Mouse (Mus musculus): Measurements from ENCODE around the gene Olfr1387.
"Not testable (repeated sequence)": the region's sequence is repeated elsewhere in the genome, so short reads cannot be mapped to it uniquely, and the experiment has no call there.

The Olfr1387 gene

DNA sequence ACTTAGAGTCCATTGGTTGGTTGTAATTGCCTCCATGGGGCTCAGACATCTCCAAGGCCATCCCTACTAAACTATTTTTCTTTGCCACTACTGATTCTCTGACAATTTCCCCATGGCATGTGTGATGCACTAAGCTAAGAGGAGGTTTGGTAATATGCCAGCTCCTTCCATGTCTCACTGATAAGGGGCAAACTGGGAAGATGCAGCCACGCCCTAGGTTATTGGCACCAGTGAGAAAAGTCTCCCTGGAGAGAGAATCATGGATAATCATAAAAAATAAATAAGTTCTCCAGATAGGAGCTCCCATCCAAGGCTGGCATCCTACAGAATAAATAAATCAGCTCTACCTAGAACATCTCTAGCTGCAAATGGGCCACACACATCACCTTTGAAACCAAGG, at the start of gene Olfr1387:
Olfr1387 (plus strand) TSS at position 301 of the 400 bp plus-strand sequence.
- no peak for DNase-seq

DNA sequence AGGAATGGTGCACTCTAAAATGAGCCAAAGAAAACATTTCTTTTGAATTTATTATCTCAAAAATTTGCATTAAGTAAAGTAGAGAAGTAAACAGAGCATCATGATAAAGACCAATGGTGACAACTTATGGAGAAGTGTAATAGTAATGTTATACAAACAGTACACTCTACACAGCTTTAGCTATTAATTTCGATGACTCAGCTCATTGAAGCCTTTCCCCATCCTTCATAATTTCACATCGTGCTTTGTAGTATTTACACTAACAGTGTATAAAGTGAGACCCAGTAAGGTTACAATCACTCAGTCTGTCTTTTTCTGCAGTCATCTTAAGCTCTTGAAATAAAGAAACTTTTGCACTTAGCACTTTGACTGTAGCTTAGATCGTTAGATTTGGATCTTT, 48.4 kb upstream of the Olfr1387 start:
- no peak for DNase-seq

DNA sequence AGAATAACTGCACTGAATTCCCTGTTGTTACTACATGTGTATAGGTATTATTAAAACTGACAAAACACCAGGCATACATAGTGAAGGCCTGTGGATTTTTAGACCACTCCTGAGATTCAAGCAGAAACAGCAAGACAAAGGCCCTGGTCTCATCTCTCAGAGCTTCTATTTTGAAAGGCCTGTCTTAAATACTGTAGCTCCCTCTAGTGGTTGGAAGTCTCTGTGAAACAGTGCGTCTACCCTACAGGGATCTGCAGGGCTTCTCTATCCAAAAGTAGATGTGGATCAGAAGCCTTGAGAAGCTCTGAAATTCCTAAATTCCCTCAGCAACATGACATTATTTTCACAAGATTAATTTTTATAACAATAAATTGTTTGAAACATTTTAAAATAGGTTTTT, 44.6 kb upstream of the Olfr1387 start:
- no peak for DNase-seq

DNA sequence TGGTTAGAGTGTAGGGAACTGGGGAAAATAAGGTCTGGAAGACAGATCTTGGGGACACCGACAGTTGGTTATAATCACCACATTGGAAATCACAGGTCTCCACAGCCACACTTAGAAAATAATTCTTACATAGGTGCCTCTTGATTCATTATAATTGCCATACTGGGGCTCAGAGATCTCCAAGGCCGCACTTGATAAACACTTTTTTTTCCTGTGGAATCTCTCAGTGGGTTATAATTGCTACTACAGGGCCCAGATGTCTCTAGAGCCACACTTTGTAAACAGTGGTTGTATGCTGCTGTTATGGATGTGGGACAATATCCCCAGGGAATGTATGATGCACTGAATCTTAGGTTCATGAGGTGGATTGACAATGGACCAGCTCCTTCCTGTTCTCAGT, 32.4 kb upstream of the Olfr1387 start, which contains the start of gene Olfr1389:
Olfr1389 (plus strand) TSS at position 301 of the 400 bp plus-strand sequence.
- DNase-seq, result no peak

DNA sequence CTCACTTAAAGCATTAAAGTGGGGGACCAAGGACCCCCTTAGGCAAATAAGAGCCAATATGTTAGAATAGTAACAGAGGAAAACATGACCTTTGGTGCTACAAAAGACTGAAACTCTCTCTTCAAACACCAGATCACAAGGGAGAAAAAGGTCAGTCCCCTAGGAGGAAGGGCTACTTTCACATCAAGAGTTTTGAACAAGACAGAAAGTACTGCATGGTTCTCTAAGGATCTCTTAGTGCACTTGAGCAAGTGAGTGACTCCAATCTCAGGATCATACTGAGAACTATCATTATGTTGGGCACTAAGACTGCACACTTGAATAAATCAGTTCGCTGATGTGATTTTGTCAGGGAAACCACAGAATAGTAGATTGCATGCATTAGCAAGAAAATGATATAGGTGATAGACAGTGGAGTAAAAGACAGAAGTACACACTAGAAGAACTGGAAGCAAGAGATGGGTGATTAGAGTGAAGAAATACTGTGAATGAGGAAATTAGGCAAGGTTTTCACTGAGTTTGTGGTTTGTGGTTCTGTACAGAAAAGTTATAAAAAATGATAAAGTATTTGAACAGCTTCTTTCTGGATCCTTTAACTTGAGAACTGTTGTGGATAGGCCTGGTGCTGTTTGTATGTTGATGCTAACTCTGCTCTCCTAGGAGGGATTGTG, 29.8 kb upstream of the Olfr1387 start:
- DNase-seq, result no peak

DNA sequence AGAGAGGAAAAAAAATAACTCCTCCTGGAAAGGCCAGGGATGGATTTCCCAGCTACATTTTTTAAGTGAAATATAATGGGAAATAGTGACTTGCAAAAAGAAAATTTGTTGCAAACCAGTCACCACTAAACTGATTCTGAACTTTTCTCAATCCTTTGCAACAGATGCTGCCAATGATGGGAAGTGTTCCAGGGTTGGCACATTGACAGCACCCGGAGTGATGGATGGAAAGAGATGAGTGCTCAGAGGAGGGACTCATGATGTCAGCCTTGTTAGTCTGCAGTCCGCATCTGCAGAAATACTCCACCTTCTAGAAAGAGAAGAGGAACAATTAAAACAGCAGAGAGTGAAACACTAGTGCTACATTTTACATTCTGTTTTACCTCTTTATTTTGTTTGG, 25.5 kb upstream of the Olfr1387 start:
- DNase-seq, result no peak

DNA sequence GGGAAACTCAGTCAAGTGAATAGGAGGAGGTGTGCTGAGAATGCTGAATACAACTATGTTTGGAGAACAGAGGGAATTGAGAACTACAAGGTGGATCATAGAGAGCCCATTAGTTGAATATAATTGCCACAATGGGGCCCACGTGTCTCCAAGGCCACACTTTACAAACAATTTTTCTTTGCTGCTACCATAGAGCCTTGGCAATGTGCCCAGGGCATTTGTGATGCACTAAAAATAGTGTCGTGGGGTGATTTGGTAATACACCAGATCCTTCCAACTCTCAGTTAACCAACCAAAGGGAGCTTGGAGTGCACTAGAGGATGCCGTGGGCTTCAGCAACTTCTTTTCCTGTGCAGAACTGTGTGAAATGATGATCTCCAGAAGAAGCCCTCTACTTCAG, 18.7 kb upstream of the Olfr1387 start, which contains the start of gene Olfr1388:
Olfr1388 (plus strand) TSS at position 214 of the 400 bp plus-strand sequence.
- DNase-seq, result no peak

DNA sequence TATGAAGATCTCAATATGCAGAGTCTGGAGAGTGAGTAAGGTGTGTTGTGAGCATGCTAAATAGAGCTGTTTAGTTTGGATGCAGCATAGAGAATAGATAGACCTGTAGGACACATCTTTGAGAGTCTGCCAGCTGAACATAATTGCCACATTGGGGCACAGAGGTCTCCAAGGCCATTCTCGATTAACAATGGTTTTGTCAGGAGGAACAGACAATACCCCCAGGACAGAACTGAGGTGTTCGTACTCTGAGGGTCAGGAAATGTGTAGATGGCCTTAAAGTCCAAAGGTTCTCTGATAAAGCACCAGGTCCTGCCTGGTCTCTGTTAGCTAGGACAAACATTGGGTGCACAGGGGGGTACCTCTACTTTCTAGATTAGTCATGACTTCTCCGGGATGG, 9.6 kb downstream of the Olfr1387 start, which contains the start of gene Olfr1386:
Olfr1386 (plus strand) TSS at position 301 of the 400 bp plus-strand sequence.
- DNase-seq, result not testable (repeated sequence)

DNA sequence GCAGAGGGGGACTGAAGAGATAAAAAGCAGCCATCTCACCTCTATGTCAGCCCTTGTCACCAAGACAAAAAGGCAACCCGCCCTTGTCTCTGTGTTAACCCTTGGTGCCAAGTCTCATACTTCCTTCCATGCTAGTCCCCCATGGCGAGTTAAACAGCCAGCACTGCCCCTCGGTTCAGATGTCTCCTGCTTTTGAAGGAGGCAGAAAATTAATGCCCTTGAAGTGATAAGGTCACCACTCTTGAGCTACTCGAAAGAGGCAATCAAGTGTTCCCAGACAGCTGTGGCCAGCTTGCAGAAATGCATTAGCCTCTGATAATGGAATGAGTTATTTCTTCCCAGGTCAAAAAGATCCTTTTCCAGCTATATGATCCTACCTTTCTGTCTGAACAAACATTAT, 30.8 kb downstream of the Olfr1387 start:
- no peak for DNase-seq

DNA sequence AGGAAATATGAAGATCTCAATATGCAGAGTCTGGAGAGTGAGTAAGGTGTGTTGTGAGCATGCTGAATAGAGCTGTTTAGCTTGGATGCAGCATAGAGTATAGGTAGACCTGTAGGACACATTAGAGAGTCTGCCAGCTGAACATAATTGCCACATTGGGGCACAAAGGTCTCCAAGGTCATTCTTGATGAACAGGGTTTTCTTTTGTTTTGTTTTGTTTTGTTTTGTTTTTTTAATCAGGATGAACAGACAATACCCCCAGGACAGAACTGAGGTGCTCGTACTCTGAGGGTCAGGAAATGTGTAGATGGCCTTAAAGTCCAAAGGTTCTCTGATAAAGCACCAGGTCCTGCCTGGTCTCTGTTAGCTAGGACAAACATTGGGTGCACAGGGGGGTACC, 33.6 kb downstream of the Olfr1387 start, which contains the start of gene Olfr1385:
Olfr1385 (plus strand) TSS at position 301 of the 400 bp plus-strand sequence.
- DNase-seq, result not testable (repeated sequence)
